Mouse (Mus musculus) spleen, adult 2 months (tissue): Measurements from ENCODE around the gene Cabp2.

Experiments used
- CTCF ChIP-seq: fragments of 200-500 bp; IDR thresholded peaks from 2 replicates; pipeline ENCODE4 v1.5.1; 2011; ENCODE audit warnings: mild to moderate bottlenecking, inconsistent platforms; ENCODE audit not compliant: insufficient read depth, insufficient read length, insufficient replicate concordance; ENCODE audit errors: extremely low read depth
- POLR2A ChIP-seq: fragments of 200-500 bp; IDR thresholded peaks from 2 replicates; pipeline ENCODE4 v1.6.1; 2011; ENCODE audit warnings: low read depth, low read length, inconsistent platforms

DNA sequence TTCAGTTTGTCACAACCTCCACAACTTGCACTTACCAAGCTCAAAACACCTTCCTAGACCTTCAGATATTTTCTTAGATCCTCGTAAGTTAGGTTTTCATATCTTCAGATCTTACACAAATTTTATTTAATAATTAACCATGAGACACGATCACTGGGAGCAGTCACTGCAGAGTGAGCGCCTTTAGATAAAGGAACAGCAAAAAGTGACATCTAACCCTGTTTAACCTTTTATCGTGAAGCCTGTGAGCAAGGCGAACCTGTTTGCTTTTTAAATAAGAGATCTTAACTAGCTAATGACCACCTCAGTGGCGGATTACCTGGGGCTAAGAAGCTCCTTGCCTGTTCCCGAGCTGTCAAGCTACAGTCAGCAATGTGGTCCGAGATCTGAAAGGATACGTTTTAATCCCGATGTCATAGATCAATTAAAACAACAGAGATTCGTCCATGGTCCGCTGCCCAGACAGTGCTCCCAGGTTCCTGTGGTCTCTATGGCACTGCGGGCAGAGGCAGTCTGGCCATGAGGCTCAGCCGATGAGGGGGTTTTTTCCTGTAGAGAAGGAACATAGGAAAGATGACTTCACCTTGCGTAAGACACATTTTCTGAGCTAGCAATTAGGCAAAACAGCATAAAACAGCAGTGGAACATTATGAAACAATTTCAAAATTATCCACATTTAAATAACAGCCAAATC is 12.5 kb upstream of the Cabp2 start:
- TF ChIP-seq CTCF (no peak), POLR2A (no peak)
